Mouse (Mus musculus) ES-CJ7 (cell line): Measurements from ENCODE around the gene Gas8.
"Not testable (repeated sequence)": the region's sequence is repeated elsewhere in the genome, so short reads cannot be mapped to it uniquely, and the experiment has no call there.

Source experiments
- DNase-seq: peaks from one replicate; pipeline ENCODE4 v3.0.0; 2011; ENCODE audit warnings: low read depth, low spot score

The Gas8 gene

GRCm38 (mm10) chr8:123518667-123519066 lies at the start of gene Gas8:
Gene Gas8 (plus strand): TSS chr8:123518834.
- DNase-seq = peak; percentile 97

- DNase-seq = not testable (repeated sequence)
These were observed 45.6 kb upstream of the Gas8 start for GRCm38 (mm10) chr8:123472991-123473390.

- not testable (repeated sequence) for DNase-seq
These were observed 44.1 kb upstream of the Gas8 start for GRCm38 (mm10) chr8:123474549-123474948.

- peak; percentile 42 for DNase-seq
These were observed 41.5 kb upstream of the Gas8 start for GRCm38 (mm10) chr8:123476911-123477736.

GRCm38 (mm10) chr8:123477737-123478258 lies 40.8 kb upstream of the Gas8 start, which contains the start of gene Afg3l1:
Gene Afg3l1 (plus strand): TSS chr8:123477903.
- DNase-seq = peak; percentile 86

- DNase-seq = peak; percentile 28
These were observed 40.0 kb upstream of the Gas8 start for GRCm38 (mm10) chr8:123478456-123479218.

GRCm38 (mm10) chr8:123482627-123483026 lies 36.0 kb upstream of the Gas8 start:
- DNase-seq = peak; percentile 67

GRCm38 (mm10) chr8:123491280-123492075 lies 27.2 kb upstream of the Gas8 start:
- no peak for DNase-seq

GRCm38 (mm10) chr8:123492898-123493297 lies 25.7 kb upstream of the Gas8 start:
- DNase-seq = peak; percentile 1

GRCm38 (mm10) chr8:123497699-123498098 lies 20.9 kb upstream of the Gas8 start:
- peak; percentile 54 for DNase-seq

GRCm38 (mm10) chr8:123498963-123499362 lies 19.7 kb upstream of the Gas8 start:
- DNase-seq = no peak

- DNase-seq = no peak
These were observed 19.1 kb upstream of the Gas8 start for GRCm38 (mm10) chr8:123499556-123499955.

- no peak for DNase-seq
These were observed 16.4 kb upstream of the Gas8 start for GRCm38 (mm10) chr8:123502192-123502591.

GRCm38 (mm10) chr8:123503801-123504467 lies 14.7 kb upstream of the Gas8 start:
- peak; percentile 62 for DNase-seq

GRCm38 (mm10) chr8:123504591-123505195 lies 13.9 kb upstream of the Gas8 start:
- peak; percentile 63 for DNase-seq

- no peak for DNase-seq
These were observed 13.4 kb upstream of the Gas8 start for GRCm38 (mm10) chr8:123505267-123505666.

- no peak for DNase-seq
These were observed 12.9 kb upstream of the Gas8 start for GRCm38 (mm10) chr8:123505695-123506094.

GRCm38 (mm10) chr8:123507153-123507552 lies 11.5 kb upstream of the Gas8 start:
- DNase-seq = no peak

GRCm38 (mm10) chr8:123510819-123511218 lies 7.8 kb upstream of the Gas8 start:
- no peak for DNase-seq

GRCm38 (mm10) chr8:123514136-123514535 lies 4.5 kb upstream of the Gas8 start:
- no peak for DNase-seq
